Mouse (Mus musculus) C3H10T1/2 (cell line): ENCODE results near the gene Gm10999. TPM values are rescaled to one million over a fixed set of nuclear protein-coding genes. Genes with fewer than 3 reads are reported as not detected.

Experiments
- polyA plus RNA-seq, 2 experiments: library from polyadenylated mRNA; unstranded; fragments of >200 nt; fragmentation: generic; extraction: Trizol; gene quantifications; one replicate each; pipeline ENCODE4 v1.2.1; 2012; ENCODE audit warnings: missing spikeins in 2 of 2

Gm10999 gene
- polyA plus RNA-seq, result not detected

GRCm38 (mm10) chr8:129131561-129131960 lies at the start of gene Gm10999:
Gene Gm10999 (minus strand): TSS chr8:129131661.

Other genes with a start within 250 kb of the Gm10999 start
- gene Ccdc7a, start 66.1 kb downstream of the Gm10999 start, polyA plus RNA-seq, result not detected
- gene Ccdc7b, start 64.5 kb downstream of the Gm10999 start, polyA plus RNA-seq, result not detected
- 1 to 10 TPM in 1 of 2 experiments, under 1 TPM in 1; 0.54 to 4.0 TPM for gene 2610044O15Rik8, start 102.7 kb upstream of the Gm10999 start, polyA plus RNA-seq